Mouse (Mus musculus) duodenum, adult 2 months (tissue): Measurements from ENCODE around the gene Vwa3b. TPM values are rescaled to one million over a fixed set of nuclear protein-coding genes. Genes with fewer than 3 reads are reported as not detected.

ENCODE experiments used
- polyA plus RNA-seq: library from polyadenylated mRNA; depleted of rRNA; stranded (reverse); fragments of >200 nt; gene quantifications from 2 replicates; pipeline ENCODE4 v1.2.3, GENCODE M21; 2012; ENCODE audit warnings: low replicate concordance; rRNA removed

Vwa3b gene
- not detected in 2 replicates for polyA plus RNA-seq

GRCm38 (mm10) chr1:37025962-37026686 is at the start of gene Vwa3b:
TSS of gene Vwa3b (plus strand) at chr1:37026596.

GRCm38 (mm10) chr1:37214144-37214543 is 187.7 kb downstream of the Vwa3b start, which contains the start of gene Cnga3:
TSS of gene Cnga3 (plus strand) at chr1:37214434.

Other genes starting within 250 kb of the Vwa3b start
- 16.3 and 21.1 TPM in 2 replicates for gene Tmem131, start 82.9 kb upstream of the Vwa3b start, polyA plus RNA-seq
- 0.21 TPM in 1 of 2 replicates, not detected in the other for gene Cnga3, start 187.8 kb downstream of the Vwa3b start, polyA plus RNA-seq